Mouse (Mus musculus): ENCODE measurements around the gene Adgrb3.

GRCm38 (mm10) chr1:25063964-25064363, 765.5 kb downstream of the Adgrb3 start:
- TF ChIP-seq POLR2A (IDR thresholded peaks at IDR 0.05; ENCODE audit: borderline replicate concordance, low read depth, low read length) (no peak), CTCF (IDR thresholded peaks at IDR 0.05; ENCODE audit: low read depth, low read length) (no peak)
